Mouse (Mus musculus) midbrain, postnatal 0 days (tissue): ENCODE data around the gene Gopc. TPM values are rescaled to one million over a fixed set of nuclear protein-coding genes. Genes with fewer than 3 reads are reported as not detected.

Experiments used
- ATAC-seq: fragments of 200-750 bp; cut with Nextera tagmentation; 2 replicates; pipeline ENCODE4 v1.8.0; 2017; ENCODE audit warnings: moderate number of reproducible peaks, mild to moderate bottlenecking, moderate TSS enrichment, moderate library complexity; ENCODE audit not compliant: low FRiP score
- DNase-seq: peaks from one replicate; pipeline ENCODE4 v3.0.0-alpha.2; 2015; ENCODE audit warnings: low spot score
- H3K27ac ChIP-seq: fragments of 300-500 bp; sonication (generic); 2 replicates; pipeline ENCODE4 v1.5.1; 2014; ENCODE audit warnings: low read depth, mild to moderate bottlenecking, low read length, mixed read lengths
- H3K27me3 ChIP-seq: fragments of 300-500 bp; sonication (generic); 2 replicates; pipeline ENCODE4 v1.6.1; 2014; ENCODE audit warnings: low read length, control low read depth, mixed read lengths; ENCODE audit not compliant: insufficient read depth
- H3K36me3 ChIP-seq: fragments of 300-500 bp; sonication (generic); 2 replicates; pipeline ENCODE4 v1.6.1; 2014; ENCODE audit warnings: low read length, control low read depth, mixed read lengths; ENCODE audit not compliant: insufficient read depth
- H3K4me1 ChIP-seq: fragments of 300-500 bp; sonication (generic); 2 replicates; pipeline ENCODE4 v1.6.1; 2014; ENCODE audit warnings: mild to moderate bottlenecking, control low read depth, antibody characterized with exemption, low read length, mixed read lengths; ENCODE audit not compliant: insufficient read depth
- H3K4me2 ChIP-seq: fragments of 300-500 bp; sonication (generic); 2 replicates; pipeline ENCODE4 v1.6.1; 2014; ENCODE audit warnings: low read depth, mild to moderate bottlenecking, low read length, mixed read lengths; ENCODE audit not compliant: poor library complexity, severe bottlenecking
- H3K4me3 ChIP-seq: fragments of 300-500 bp; sonication (generic); 2 replicates; pipeline ENCODE4 v1.5.1; 2014; ENCODE audit warnings: low read depth, mild to moderate bottlenecking, low read length, moderate library complexity
- H3K9ac ChIP-seq: fragments of 300-500 bp; sonication (generic); replicated peaks from 2 replicates; pipeline ENCODE4 v1.6.1; 2014; ENCODE audit warnings: mild to moderate bottlenecking, low read length, moderate library complexity, mixed read lengths; ENCODE audit not compliant: poor library complexity, severe bottlenecking
- H3K9me3 ChIP-seq: fragments of 300-500 bp; sonication (generic); 2 replicates; pipeline ENCODE4 v1.6.1; 2016; ENCODE audit warnings: low read length, control low read depth
- CTCF ChIP-seq: IDR thresholded peaks from 2 replicates; pipeline ENCODE4 v1.5.1; 2016; ENCODE audit warnings: antibody characterized with exemption, mild to moderate bottlenecking
- WGBS: fragments of 180-500 bp; shearing (Covaris S2); extraction: QIAGEN DNeasy Blood & Tissue Kit; methylation state at CpG from one replicate; pipeline ENCODE4 v1.1.7; 2014; 5-methylcytosine and 5-hydroxymethylcytosine counted together
- polyA plus RNA-seq: library from polyadenylated mRNA; unstranded; fragments of >200 nt; fragmentation: Nextera tagmentation; extraction: Ambion mirVana; gene quantifications from 2 replicates; pipeline ENCODE4 v1.2.1, GENCODE M21; 2015
- total RNA-seq: library from RNA; depleted of rRNA; stranded (reverse); fragments of >200 nt; gene quantifications from 2 replicates; pipeline ENCODE4 v1.2.3, GENCODE M21; 2014; rRNA removed

Gopc gene
- total and polyA plus RNA-seq, 2 experiments from 2014 or later: 18.0 to 23.1 TPM

- Histone ChIP-seq H3K27ac (no peak overlapping the region), H3K4me2 (no peak overlapping the region), H3K36me3 (no peaks in the 10 kb centered on the region), H3K4me1 (no peaks in the 10 kb centered on the region), H3K4me3 (no peak overlapping the region), H3K9me3 (no peaks in the 10 kb centered on the region), H3K9ac (no peak overlapping the region), H3K27me3 (no peaks in the 10 kb centered on the region)
- 91% methylated on average over 3 of the region's 3 CpGs for WGBS
- TF ChIP-seq CTCF: no peak
- no peak for ATAC-seq
- DNase-seq: no peak
Observed at GRCm38 (mm10) chr10:52289261-52289660, 92.7 kb downstream of the Gopc start.

GRCm38 (mm10) chr10:52287852-52288533, 93.9 kb downstream of the Gopc start:
- Histone ChIP-seq H3K4me2 (no peak overlapping the region), H3K4me3 (no peak overlapping the region), H3K9ac (no peak overlapping the region), H3K27ac (no peak overlapping the region), H3K4me1 (no peaks in the 10 kb centered on the region), H3K27me3 (no peaks in the 10 kb centered on the region), H3K36me3 (no peaks in the 10 kb centered on the region), H3K9me3 (no peaks in the 10 kb centered on the region)
- DNase-seq (peak; percentile 16), ATAC-seq (no peak)
- 62% methylated on average over 5 of the region's 5 CpGs for WGBS
- TF ChIP-seq CTCF: no peak

Other genes starting within 250 kb of the Gopc start
- not detected in 2 replicates for gene Ros1, start 186.9 kb downstream of the Gopc start, total RNA-seq
- not detected in 2 replicates for gene Ros1, start 186.9 kb downstream of the Gopc start, polyA plus RNA-seq
- gene Dcbld1, start 148.5 kb downstream of the Gopc start, total RNA-seq: 11.8 and 12.6 TPM in 2 replicates
- 19.3 and 20.5 TPM in 2 replicates for gene Dcbld1, start 148.5 kb downstream of the Gopc start, polyA plus RNA-seq
- not detected in 2 replicates for gene Gm26741, start 23.4 kb downstream of the Gopc start, total RNA-seq
- not detected in 2 replicates for gene Gm26741, start 23.4 kb downstream of the Gopc start, polyA plus RNA-seq
- gene Nepn, start 6.8 kb upstream of the Gopc start, total RNA-seq: not detected in 2 replicates
- not detected in 2 replicates for gene Nepn, start 6.8 kb upstream of the Gopc start, polyA plus RNA-seq
- gene Nus1, start 35.4 kb upstream of the Gopc start, total RNA-seq: 24.5 and 30.7 TPM in 2 replicates
- 18.4 and 21.3 TPM in 2 replicates for gene Nus1, start 35.4 kb upstream of the Gopc start, polyA plus RNA-seq